Mouse (Mus musculus) embryo, embryonic 11 days (tissue): ENCODE results near the gene Il6.
A peak's percentile ranks its signal among the peaks of the same experiment; 100 is the strongest.
"Not testable (repeated sequence)": the region's sequence is repeated elsewhere in the genome, so short reads cannot be mapped to it uniquely, and the experiment has no call there.

ENCODE experiments used
- DNase-seq: peaks from one replicate; pipeline ENCODE4 v3.0.0-alpha.2; 2015

The Il6 gene

GRCm38 (mm10) chr5:30012726-30013503 lies at the start of gene Il6:
Gene Il6, plus strand, starts transcription at chr5:30013114.
- peak; percentile 11 for DNase-seq

GRCm38 (mm10) chr5:29963488-29963887 lies 49.4 kb upstream of the Il6 start:
- DNase-seq: no peak

- no peak for DNase-seq
Measured at GRCm38 (mm10) chr5:29970212-29970611, 42.7 kb upstream of the Il6 start.

- no peak for DNase-seq
Measured at GRCm38 (mm10) chr5:29972796-29973195, 40.1 kb upstream of the Il6 start.

- DNase-seq: no peak
Measured at GRCm38 (mm10) chr5:29973533-29973932, 39.4 kb upstream of the Il6 start.

GRCm38 (mm10) chr5:29974115-29974514 lies 38.8 kb upstream of the Il6 start:
- DNase-seq: no peak

GRCm38 (mm10) chr5:29993583-29993982 lies 19.3 kb upstream of the Il6 start:
- no peak for DNase-seq

GRCm38 (mm10) chr5:29994344-29994743 lies 18.6 kb upstream of the Il6 start:
- no peak for DNase-seq

GRCm38 (mm10) chr5:29997351-29997750 lies 15.6 kb upstream of the Il6 start:
- no peak for DNase-seq

- DNase-seq: no peak
Measured at GRCm38 (mm10) chr5:30000921-30001320, 12.0 kb upstream of the Il6 start.

- peak; percentile 48 for DNase-seq
Measured at GRCm38 (mm10) chr5:30014580-30014979, 1.7 kb downstream of the Il6 start.

GRCm38 (mm10) chr5:30035862-30036261 lies 22.9 kb downstream of the Il6 start:
- DNase-seq: not testable (repeated sequence)

- DNase-seq: not testable (repeated sequence)
Measured at GRCm38 (mm10) chr5:30037111-30037510, 24.2 kb downstream of the Il6 start.

GRCm38 (mm10) chr5:30039324-30039723 lies 26.4 kb downstream of the Il6 start:
- not testable (repeated sequence) for DNase-seq

- DNase-seq: not testable (repeated sequence)
Measured at GRCm38 (mm10) chr5:30039841-30040240, 26.9 kb downstream of the Il6 start.

- DNase-seq: no peak
Measured at GRCm38 (mm10) chr5:30058216-30058731, 45.4 kb downstream of the Il6 start.

- DNase-seq: not testable (repeated sequence)
Measured at GRCm38 (mm10) chr5:30059607-30060006, 46.7 kb downstream of the Il6 start.

GRCm38 (mm10) chr5:30067726-30068125 lies 54.8 kb downstream of the Il6 start:
- no peak for DNase-seq
